Mouse (Mus musculus): Measurements from ENCODE around the gene Carns1. TPM values are rescaled to one million over a fixed set of nuclear protein-coding genes. Genes with fewer than 3 reads are reported as not detected.

Carns1 gene
- total RNA-seq, 2 experiments from 2014 or later, result 23.4 to 27.5 TPM

GRCm38 (mm10) chr19:4154437-4155222 is 20.6 kb downstream of the Carns1 start:
- intact Hi-C loops (cut with DNase I; ENCODE audit: low total_unique reads), result no loop called here
- no peak for DNase-seq

- DNase-seq, result no peak
- intact Hi-C loops (cut with DNase I; ENCODE audit: low total_unique reads), result no loop called here
Measured at GRCm38 (mm10) chr19:4153232-4153654, 22.0 kb downstream of the Carns1 start, which contains the start of gene Ptprcap. TSS of gene Ptprcap (plus strand) at chr19:4153604.

GRCm38 (mm10) chr19:4152445-4153231 is 22.6 kb downstream of the Carns1 start:
- no peak for DNase-seq
- intact Hi-C loops (cut with DNase I; ENCODE audit: low total_unique reads), result no loop called here

- no peak for DNase-seq
- intact Hi-C loops (cut with DNase I; ENCODE audit: low total_unique reads), result no loop called here
Measured at GRCm38 (mm10) chr19:4151898-4152297, 23.4 kb downstream of the Carns1 start.

- no peak for DNase-seq
- intact Hi-C loops (cut with DNase I; ENCODE audit: low total_unique reads), result no loop called here
Measured at GRCm38 (mm10) chr19:4151488-4151860, 23.8 kb downstream of the Carns1 start.

- intact Hi-C loops (cut with DNase I; ENCODE audit: low total_unique reads), result no loop called here
- no peak for DNase-seq
Measured at GRCm38 (mm10) chr19:4150567-4151487, 24.5 kb downstream of the Carns1 start.

- intact Hi-C loops (cut with DNase I; ENCODE audit: low total_unique reads), result no loop called here
- DNase-seq, result no peak
Measured at GRCm38 (mm10) chr19:4149764-4150461, 25.4 kb downstream of the Carns1 start.

GRCm38 (mm10) chr19:4149283-4149682 is 26.0 kb downstream of the Carns1 start:
- intact Hi-C loops (cut with DNase I; ENCODE audit: low total_unique reads), result no loop called here
- DNase-seq, result no peak

- no peak for DNase-seq
- intact Hi-C loops (cut with DNase I; ENCODE audit: low total_unique reads), result no loop called here
Measured at GRCm38 (mm10) chr19:4148819-4149218, 26.5 kb downstream of the Carns1 start.

GRCm38 (mm10) chr19:4148491-4148806 is 26.8 kb downstream of the Carns1 start, which contains the start of gene Coro1b:
TSS of gene Coro1b (plus strand) at chr19:4148619.
- intact Hi-C loops (cut with DNase I; ENCODE audit: low total_unique reads), result no loop called here
- DNase-seq, result peak; percentile 96

- intact Hi-C loops (cut with DNase I; ENCODE audit: low total_unique reads), result no loop called here
- no peak for DNase-seq
Measured at GRCm38 (mm10) chr19:4147782-4148490, 27.3 kb downstream of the Carns1 start.

- intact Hi-C loops (cut with DNase I; ENCODE audit: low total_unique reads), result no loop called here
- DNase-seq, result no peak
Measured at GRCm38 (mm10) chr19:4147022-4147405, 28.3 kb downstream of the Carns1 start.

GRCm38 (mm10) chr19:4146366-4147021 is 28.8 kb downstream of the Carns1 start:
- DNase-seq, result no peak
- intact Hi-C loops (cut with DNase I; ENCODE audit: low total_unique reads), result no loop called here

GRCm38 (mm10) chr19:4145936-4146335 is 29.3 kb downstream of the Carns1 start:
- no peak for DNase-seq

GRCm38 (mm10) chr19:4144550-4145498 is 30.5 kb downstream of the Carns1 start:
- intact Hi-C loops (cut with DNase I; ENCODE audit: low total_unique reads), result no loop called here
- no peak for DNase-seq

More at GRCm38 (mm10) chr19:4145936-4146335, 29.3 kb downstream of the Carns1 start:
- intact Hi-C loops (cut with DNase I; ENCODE audit: low total_unique reads), result no loop called here

GRCm38 (mm10) chr19:4143759-4144268 is 31.5 kb downstream of the Carns1 start, which contains the start of gene Cabp4:
TSS of gene Cabp4 (minus strand) at chr19:4144033.
- intact Hi-C loops (cut with DNase I; ENCODE audit: low total_unique reads), result no loop called here
- no peak for DNase-seq

Measured in gastrocnemius, postnatal 14 days (tissue).